Mouse (Mus musculus): ENCODE measurements at regions not wholly inside any gene's neighbourhood (a gene's known extent, or its start where the extent isn't known, plus 50 kb on each side); places are given as distances from the start of the nearest gene placed in this dataset.
"Not testable (repeated sequence)": the region's sequence is repeated elsewhere in the genome, so short reads cannot be mapped to it uniquely, and the experiment has no call there.

- not testable (repeated sequence) for DNase-seq
These were observed 52.3 kb upstream of the Cttnbp2 start for GRCm38 (mm10) chr6:18566934-18567333.

DNA sequence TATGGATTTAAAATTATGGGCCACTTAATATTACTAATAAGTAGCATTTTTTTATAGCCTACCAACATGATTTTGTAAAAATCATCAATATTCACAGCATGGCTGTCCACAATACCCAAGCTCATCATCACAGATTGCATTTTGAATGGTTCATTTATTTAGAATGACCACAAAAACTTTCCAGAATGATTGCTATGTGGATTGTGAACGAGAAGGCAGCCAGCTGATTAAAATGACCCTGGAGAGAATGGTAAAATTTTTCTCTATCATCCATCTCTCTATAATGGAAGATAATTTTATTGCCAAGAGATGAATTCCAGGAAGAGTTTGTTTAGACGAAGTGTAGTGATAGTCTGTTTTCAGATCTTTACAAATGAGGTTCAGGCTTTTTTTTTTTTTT lies 54.6 kb upstream of the Cttnbp2 start:
- no peak for DNase-seq

- DNase-seq: no peak
These were observed 63.9 kb upstream of the Cttnbp2 start for GRCm38 (mm10) chr6:18578501-18578900.

- DNase-seq: no peak
These were observed 74.8 kb upstream of the Cttnbp2 start for GRCm38 (mm10) chr6:18589436-18589835.

DNA sequence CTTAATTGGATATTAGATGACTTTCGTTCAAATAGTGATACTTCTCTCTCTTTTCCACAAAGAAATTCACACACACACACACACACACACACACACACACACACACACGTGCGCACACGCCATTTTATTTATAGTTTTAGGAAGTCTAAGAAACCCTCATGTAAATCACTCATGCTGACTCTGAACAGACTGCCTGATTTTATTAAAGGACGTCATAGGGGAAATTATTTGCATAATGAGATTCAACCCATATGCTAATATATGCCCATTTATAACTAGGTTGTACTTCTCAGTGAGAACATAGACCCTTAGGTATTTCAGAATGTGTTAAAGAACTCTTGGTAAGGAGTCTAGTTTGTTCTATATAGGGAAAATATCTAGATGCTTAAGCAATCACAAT lies 82.0 kb upstream of the Cttnbp2 start:
- DNase-seq: no peak

- no peak for DNase-seq
These were observed 85.0 kb upstream of the Cttnbp2 start for GRCm38 (mm10) chr6:18599626-18600025.

GRCm38 (mm10) chr6:18601926-18602325 lies 87.3 kb upstream of the Cttnbp2 start:
- DNase-seq: no peak

GRCm38 (mm10) chr6:18621372-18622262 lies 107.0 kb upstream of the Cttnbp2 start:
- no peak for DNase-seq

- no peak for DNase-seq
These were observed 113.9 kb upstream of the Cttnbp2 start for GRCm38 (mm10) chr6:18628591-18628990.

DNA sequence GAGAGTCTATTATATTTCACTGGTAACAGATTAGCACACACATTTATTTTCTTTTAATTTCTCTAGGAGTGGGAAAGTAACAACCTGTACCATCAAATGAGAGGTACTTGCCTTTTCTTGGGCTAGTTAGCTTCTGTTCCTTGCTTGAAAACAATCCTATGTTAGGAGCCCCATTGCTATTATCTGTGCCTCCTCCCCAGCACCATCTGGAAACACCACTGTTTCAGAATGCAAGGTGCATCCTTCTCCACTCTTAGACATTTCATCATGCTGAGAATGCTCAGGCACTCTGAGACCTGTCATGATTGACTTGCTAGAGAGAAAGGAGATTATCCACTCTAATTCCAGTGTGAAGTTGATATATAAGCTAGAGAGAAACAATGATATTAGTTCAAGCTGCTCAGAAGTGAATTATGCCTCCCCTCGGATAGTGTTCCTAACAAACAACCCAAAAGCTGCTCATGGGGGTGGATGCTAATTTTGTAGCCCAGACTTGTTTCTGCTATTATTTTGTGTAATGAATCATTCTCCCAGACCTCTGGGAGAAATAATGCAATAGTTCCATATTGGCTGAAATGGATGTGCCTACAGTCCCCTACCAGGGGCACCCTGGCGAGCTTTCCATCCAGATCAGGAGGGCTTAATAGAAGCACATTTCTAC lies 119.0 kb upstream of the Cttnbp2 start:
- no peak for DNase-seq

DNA sequence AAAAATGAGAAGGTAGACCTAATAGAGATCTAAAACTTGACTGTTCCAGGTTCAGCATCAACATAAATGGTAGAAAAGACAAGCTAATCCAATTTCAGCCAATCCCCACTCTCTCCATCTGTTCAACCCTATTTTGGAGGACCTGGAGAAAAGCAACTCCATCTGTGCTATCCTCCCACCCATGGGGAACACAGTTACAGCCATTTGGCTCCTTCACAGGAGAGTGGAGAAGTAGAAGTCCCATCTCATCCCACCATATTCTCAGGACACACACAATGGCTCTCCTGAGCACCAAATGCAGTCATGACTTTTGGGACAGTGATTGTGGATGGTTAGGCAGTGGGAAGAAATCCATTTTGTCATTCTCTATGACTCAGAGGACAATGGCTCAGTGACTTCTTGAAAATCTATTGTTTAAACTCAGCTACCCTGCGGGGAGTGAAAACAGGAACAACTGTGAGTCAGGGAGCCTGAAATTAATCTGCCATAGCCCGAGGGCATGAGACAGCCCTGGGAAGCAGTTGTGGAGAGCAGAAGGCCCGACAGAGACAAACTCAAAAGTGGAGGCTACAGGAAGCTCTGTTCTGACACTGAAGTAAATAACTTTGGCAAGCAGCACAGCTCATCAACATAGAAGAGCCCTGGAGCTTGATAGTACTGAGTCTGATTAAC lies 125.2 kb upstream of the Cttnbp2 start:
- DNase-seq: peak; percentile 16

GRCm38 (mm10) chr6:18648898-18649591 lies 134.4 kb upstream of the Cttnbp2 start:
- DNase-seq: no peak

DNA sequence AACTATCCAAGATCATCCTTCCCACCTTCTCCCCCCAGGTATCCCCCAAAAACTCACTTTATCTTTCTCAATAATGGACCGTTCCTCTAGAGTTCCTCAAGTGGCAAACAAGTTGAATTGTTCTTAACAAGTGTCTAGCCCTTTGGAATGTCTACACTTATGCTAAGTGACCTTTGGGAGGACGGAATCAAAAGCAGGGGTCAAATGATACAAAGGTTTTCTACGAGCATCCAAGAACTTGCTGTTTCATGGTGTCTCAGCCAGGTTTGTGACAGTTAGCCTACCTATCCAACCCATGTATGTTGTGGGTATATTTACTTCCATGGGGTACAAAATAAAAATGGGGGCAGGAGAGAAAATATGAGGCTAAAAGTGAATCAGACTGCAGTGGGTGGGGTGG lies 136.7 kb upstream of the Cttnbp2 start:
- no peak for DNase-seq

GRCm38 (mm10) chr6:18652006-18652601 lies 137.5 kb upstream of the Cttnbp2 start:
- no peak for DNase-seq

GRCm38 (mm10) chr6:18654275-18654674 lies 139.6 kb upstream of the Cttnbp2 start:
- no peak for DNase-seq

- no peak for DNase-seq
These were observed 141.6 kb upstream of the Cttnbp2 start for GRCm38 (mm10) chr6:18656202-18656601.

GRCm38 (mm10) chr6:18656772-18657401 lies 142.2 kb upstream of the Cttnbp2 start:
- no peak for DNase-seq

- DNase-seq: no peak
These were observed 150.0 kb upstream of the Cttnbp2 start for GRCm38 (mm10) chr6:18664687-18665086.

- no peak for DNase-seq
These were observed 151.3 kb upstream of the Cttnbp2 start for GRCm38 (mm10) chr6:18665992-18666391.

DNA sequence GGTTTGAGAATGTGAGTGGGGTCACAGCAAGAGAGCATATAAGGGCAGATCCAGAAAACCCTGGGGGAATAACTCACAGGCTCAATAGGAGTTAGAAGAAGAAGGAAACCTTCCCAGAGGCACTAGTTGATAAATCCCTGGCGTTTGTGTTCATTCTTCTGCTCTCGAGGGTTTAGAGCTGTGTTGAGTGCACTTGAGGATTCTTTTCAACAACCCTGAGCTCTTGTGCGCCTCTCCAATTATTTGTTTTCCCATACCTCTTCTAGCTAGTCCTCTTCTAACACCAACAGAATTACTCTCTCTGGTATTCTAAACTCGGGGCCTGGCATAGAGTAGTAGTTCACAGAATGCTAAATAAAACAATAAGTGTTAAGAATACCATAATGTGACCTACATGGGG lies 151.9 kb upstream of the Cttnbp2 start:
- no peak for DNase-seq

- DNase-seq: no peak
These were observed 156.0 kb upstream of the Cttnbp2 start for GRCm38 (mm10) chr6:18670677-18671076.

Measured in adrenal gland, postnatal 14 days (tissue).